Mouse (Mus musculus) heart, postnatal 0 days (tissue): ENCODE results near the gene Mycbp.

Experiments
- CTCF ChIP-seq: IDR thresholded peaks from 2 replicates; pipeline ENCODE4 v1.5.1; 2016; ENCODE audit warnings: antibody characterized with exemption, control low read depth, low read depth
- EP300 ChIP-seq: IDR thresholded peaks from 2 replicates; pipeline ENCODE4 v1.6.1; 2016; ENCODE audit warnings: antibody characterized with exemption, low read depth

DNA sequence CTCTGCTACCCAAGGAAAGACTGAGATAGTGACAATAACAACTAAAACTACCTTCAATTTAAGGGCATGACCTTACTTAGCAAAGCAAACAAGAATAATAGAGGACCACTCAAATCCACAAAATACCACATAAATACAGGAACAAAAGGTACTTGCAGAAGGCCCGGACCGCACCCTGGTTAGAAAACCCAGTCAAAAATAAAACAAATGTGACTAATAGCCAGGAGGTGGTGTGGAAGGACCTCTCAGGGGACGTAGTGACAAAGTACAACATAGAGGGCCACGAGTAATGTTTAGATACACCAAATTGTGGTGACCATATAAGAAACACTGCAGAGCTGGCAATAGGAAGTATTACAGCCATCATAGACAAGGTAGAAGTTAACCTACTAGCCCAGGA lies 10.3 kb upstream of the Mycbp start:
- no peak for TF ChIP-seq CTCF
- no peak for TF ChIP-seq EP300
